Mouse (Mus musculus): ENCODE results near the gene Zfp207. TPM values are rescaled to one million over a fixed set of nuclear protein-coding genes. Genes with fewer than 3 reads are reported as not detected.

Zfp207 gene
- polyA plus RNA-seq (2014; fragmentation: Nextera tagmentation; extraction: Ambion mirVana): 335 and 363 TPM in 2 replicates

GRCm38 (mm10) chr11:80383019-80383625 is at the start of gene Zfp207:
Zfp207 (plus strand) TSS chr11:80383279.
- H3K4me3 ChIP-seq (ENCODE audit: low read depth, low read length): peak within 1 kb of the TSS; percentile 97
- H3K27me3 ChIP-seq (ENCODE audit: control insufficient read depth, insufficient read depth, low read length): no peaks in the 10 kb centered on the region
- 0% methylated on average over 33 of the region's 33 CpGs for WGBS
- peak; percentile 96 for ATAC-seq (replicated peaks; ENCODE audit: low FRiP score)
- peak; percentile 98 for DNase-seq (ENCODE audit: low spot score)
- peak within 1 kb of the TSS; percentile 99 for H3K9ac ChIP-seq (ENCODE audit: low read length)
- H3K27ac ChIP-seq (ENCODE audit: low read depth, low read length): peak within 1 kb of the TSS; percentile 79
- H3K9me3 ChIP-seq (ENCODE audit: control insufficient read depth, low read length): no peaks in the 10 kb centered on the region
- no peaks in the 10 kb centered on the region for H3K36me3 ChIP-seq (ENCODE audit: control insufficient read depth, insufficient read depth, low read length)
- peaks cover 10% of the 10 kb centered on the region; the same call in 1 of the 2 replicates for H3K4me1 ChIP-seq (replicated peaks; ENCODE audit: control insufficient read depth, insufficient read depth, low read length)
- H3K4me2 ChIP-seq (ENCODE audit: low read depth, low read length, severe bottlenecking): peak within 1 kb of the TSS; percentile 94

GRCm38 (mm10) chr11:80335609-80336350 is 47.3 kb upstream of the Zfp207 start:
- no peaks in the 10 kb centered on the region for H3K36me3 ChIP-seq (ENCODE audit: control insufficient read depth, insufficient read depth, low read length)
- 0% methylated on average over 7 of the region's 7 CpGs for WGBS
- peak overlapping the region; percentile 82 for H3K27ac ChIP-seq (ENCODE audit: low read depth, low read length)
- H3K4me3 ChIP-seq (ENCODE audit: low read depth, low read length): no peak overlapping the region
- peak; percentile 87 for DNase-seq (ENCODE audit: low spot score)
- H3K9me3 ChIP-seq (ENCODE audit: control insufficient read depth, low read length): no peaks in the 10 kb centered on the region
- H3K9ac ChIP-seq (ENCODE audit: low read length): no peak overlapping the region
- peak; percentile 94 for ATAC-seq (replicated peaks; ENCODE audit: low FRiP score)
- H3K4me1 ChIP-seq (replicated peaks; ENCODE audit: control insufficient read depth, insufficient read depth, low read length): peaks cover 18% of the 10 kb centered on the region
- H3K4me2 ChIP-seq (ENCODE audit: low read depth, low read length, severe bottlenecking): peak overlapping the region; percentile 22; the same call in 1 of the 2 replicates
- H3K27me3 ChIP-seq (ENCODE audit: control insufficient read depth, insufficient read depth, low read length): no peaks in the 10 kb centered on the region

DNA sequence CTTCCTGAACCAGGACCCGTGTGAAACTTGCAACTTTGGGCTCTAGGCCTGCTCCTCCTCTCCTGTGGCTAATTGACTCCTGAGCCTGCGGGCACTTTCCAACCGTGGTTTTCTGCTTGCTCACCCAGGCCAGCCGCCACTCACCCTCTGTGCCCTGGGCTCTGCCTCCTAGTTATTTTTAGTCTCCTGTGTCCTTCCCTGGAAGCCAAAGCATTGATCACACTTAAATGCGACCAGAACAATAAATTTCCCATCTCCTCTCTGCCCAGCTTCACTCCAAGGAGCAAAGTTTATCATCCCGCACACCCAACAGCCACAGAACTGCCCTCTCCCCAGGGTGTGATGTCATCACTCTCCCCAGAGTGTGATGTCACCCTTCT is 46.7 kb upstream of the Zfp207 start:
- Histone ChIP-seq H3K4me2 (ENCODE audit: low read depth, low read length, severe bottlenecking) (peak overlapping the region; percentile 22; the same call in 1 of the 2 replicates), H3K36me3 (ENCODE audit: control insufficient read depth, insufficient read depth, low read length) (no peaks in the 10 kb centered on the region), H3K4me1 (replicated peaks; ENCODE audit: control insufficient read depth, insufficient read depth, low read length) (peaks cover 18% of the 10 kb centered on the region), H3K9me3 (ENCODE audit: control insufficient read depth, low read length) (no peaks in the 10 kb centered on the region), H3K4me3 (ENCODE audit: low read depth, low read length) (no peak overlapping the region), H3K27me3 (ENCODE audit: control insufficient read depth, insufficient read depth, low read length) (no peaks in the 10 kb centered on the region), H3K9ac (ENCODE audit: low read length) (peak overlapping the region; percentile 0; the same call in 1 of the 2 replicates), H3K27ac (ENCODE audit: low read depth, low read length) (peak overlapping the region; percentile 82)
- no peak for ATAC-seq (replicated peaks; ENCODE audit: low FRiP score)
- 9% methylated on average over 6 of the region's 6 CpGs for WGBS
- DNase-seq (ENCODE audit: low spot score): no peak

- H3K27ac ChIP-seq (ENCODE audit: low read depth, low read length): peak overlapping the region; percentile 25; the same call in 1 of the 2 replicates
These were observed 40.6 kb upstream of the Zfp207 start for GRCm38 (mm10) chr11:80342482-80342881.

DNA sequence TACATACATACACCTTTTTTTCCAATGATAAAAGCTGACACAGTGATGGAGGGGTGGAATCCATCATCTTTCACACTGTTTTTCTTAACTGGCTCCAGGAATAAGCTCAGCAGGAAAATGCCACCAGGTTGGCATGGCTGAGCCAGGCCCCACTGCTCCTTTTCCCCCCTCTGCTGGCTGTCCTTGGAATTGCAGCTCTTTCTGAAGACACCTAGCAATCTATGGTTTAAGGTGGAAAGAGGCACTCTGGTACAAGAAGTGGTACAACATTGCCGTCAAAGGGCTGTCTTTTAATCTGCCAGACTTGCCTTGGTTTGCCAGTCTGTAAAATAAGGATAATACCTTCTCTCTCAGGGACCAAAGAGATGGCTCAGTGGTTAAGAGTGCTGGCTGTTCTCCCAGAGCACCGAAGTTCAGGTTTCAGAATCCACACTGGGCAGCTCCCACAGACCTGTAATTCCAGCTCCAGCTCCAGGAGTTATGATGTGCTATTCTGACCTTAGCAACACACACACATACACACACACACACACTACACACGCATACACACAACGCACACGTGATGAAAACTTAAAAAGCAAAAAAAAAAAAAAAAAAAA is 31.1 kb upstream of the Zfp207 start:
- no peak overlapping the region for H3K4me3 ChIP-seq (ENCODE audit: low read depth, low read length)
- no peaks in the 10 kb centered on the region for H3K27me3 ChIP-seq (ENCODE audit: control insufficient read depth, insufficient read depth, low read length)
- peak; percentile 92 for DNase-seq (ENCODE audit: low spot score)
- no peaks in the 10 kb centered on the region for H3K9me3 ChIP-seq (ENCODE audit: control insufficient read depth, low read length)
- H3K9ac ChIP-seq (ENCODE audit: low read length): no peak overlapping the region
- 82% methylated on average over 5 of the region's 5 CpGs for WGBS
- no peak overlapping the region for H3K4me2 ChIP-seq (ENCODE audit: low read depth, low read length, severe bottlenecking)
- no peak overlapping the region for H3K27ac ChIP-seq (ENCODE audit: low read depth, low read length)
- ATAC-seq (replicated peaks; ENCODE audit: low FRiP score): no peak
- H3K4me1 ChIP-seq (replicated peaks; ENCODE audit: control insufficient read depth, insufficient read depth, low read length): no peaks in the 10 kb centered on the region
- H3K36me3 ChIP-seq (ENCODE audit: control insufficient read depth, insufficient read depth, low read length): no peaks in the 10 kb centered on the region

More at GRCm38 (mm10) chr11:80342482-80342881, 40.6 kb upstream of the Zfp207 start:
- Histone ChIP-seq H3K4me3 (ENCODE audit: low read depth, low read length) (no peak overlapping the region), H3K27me3 (ENCODE audit: control insufficient read depth, insufficient read depth, low read length) (no peaks in the 10 kb centered on the region), H3K36me3 (ENCODE audit: control insufficient read depth, insufficient read depth, low read length) (no peaks in the 10 kb centered on the region), H3K9me3 (ENCODE audit: control insufficient read depth, low read length) (no peaks in the 10 kb centered on the region), H3K9ac (ENCODE audit: low read length) (no peak overlapping the region), H3K4me2 (ENCODE audit: low read depth, low read length, severe bottlenecking) (no peak overlapping the region), H3K4me1 (replicated peaks; ENCODE audit: control insufficient read depth, insufficient read depth, low read length) (peaks cover 3% of the 10 kb centered on the region; the same call in 1 of the 2 replicates)
- ATAC-seq (replicated peaks; ENCODE audit: low FRiP score) (no peak), DNase-seq (ENCODE audit: low spot score) (no peak)
- 6% methylated on average over 2 of the region's 2 CpGs for WGBS

GRCm38 (mm10) chr11:80354832-80355231 is 28.2 kb upstream of the Zfp207 start:
- DNase-seq (ENCODE audit: low spot score): no peak
- WGBS: 34% methylated on average over 4 of the region's 4 CpGs

GRCm38 (mm10) chr11:80368949-80369348 is 14.1 kb upstream of the Zfp207 start:
- ATAC-seq (replicated peaks; ENCODE audit: low FRiP score) (no peak), DNase-seq (ENCODE audit: low spot score) (no peak)
- H3K27me3 ChIP-seq (ENCODE audit: control insufficient read depth, insufficient read depth, low read length): no peaks in the 10 kb centered on the region
- H3K4me1 ChIP-seq (replicated peaks; ENCODE audit: control insufficient read depth, insufficient read depth, low read length): no peaks in the 10 kb centered on the region
- WGBS: 91% methylated on average over 1 of the region's 1 CpGs
- H3K36me3 ChIP-seq (ENCODE audit: control insufficient read depth, insufficient read depth, low read length): peaks cover 3% of the 10 kb centered on the region; the same call in 1 of the 2 replicates
- H3K4me2 ChIP-seq (ENCODE audit: low read depth, low read length, severe bottlenecking): no peak overlapping the region
- H3K4me3 ChIP-seq (ENCODE audit: low read depth, low read length): no peak overlapping the region
- H3K9ac ChIP-seq (ENCODE audit: low read length): no peak overlapping the region
- H3K27ac ChIP-seq (ENCODE audit: low read depth, low read length): no peak overlapping the region
- H3K9me3 ChIP-seq (ENCODE audit: control insufficient read depth, low read length): no peaks in the 10 kb centered on the region

More at GRCm38 (mm10) chr11:80354832-80355231, 28.2 kb upstream of the Zfp207 start:
- Histone ChIP-seq H3K36me3 (ENCODE audit: control insufficient read depth, insufficient read depth, low read length) (no peaks in the 10 kb centered on the region), H3K9ac (ENCODE audit: low read length) (no peak overlapping the region), H3K9me3 (ENCODE audit: control insufficient read depth, low read length) (no peaks in the 10 kb centered on the region), H3K27ac (ENCODE audit: low read depth, low read length) (no peak overlapping the region), H3K4me1 (replicated peaks; ENCODE audit: control insufficient read depth, insufficient read depth, low read length) (no peaks in the 10 kb centered on the region), H3K4me2 (ENCODE audit: low read depth, low read length, severe bottlenecking) (no peak overlapping the region), H3K4me3 (ENCODE audit: low read depth, low read length) (no peak overlapping the region), H3K27me3 (ENCODE audit: control insufficient read depth, insufficient read depth, low read length) (no peaks in the 10 kb centered on the region)
- no peak for ATAC-seq (replicated peaks; ENCODE audit: low FRiP score)

- Histone ChIP-seq H3K4me3 (ENCODE audit: low read depth, low read length) (no peak overlapping the region; the same call in 1 of the 2 replicates), H3K4me1 (replicated peaks; ENCODE audit: control insufficient read depth, insufficient read depth, low read length) (no peaks in the 10 kb centered on the region), H3K27me3 (ENCODE audit: control insufficient read depth, insufficient read depth, low read length) (no peaks in the 10 kb centered on the region), H3K36me3 (ENCODE audit: control insufficient read depth, insufficient read depth, low read length) (no peaks in the 10 kb centered on the region), H3K4me2 (ENCODE audit: low read depth, low read length, severe bottlenecking) (no peak overlapping the region; the same call in 1 of the 2 replicates), H3K27ac (ENCODE audit: low read depth, low read length) (no peak overlapping the region), H3K9ac (ENCODE audit: low read length) (no peak overlapping the region), H3K9me3 (ENCODE audit: control insufficient read depth, low read length) (no peaks in the 10 kb centered on the region)
- WGBS: 81% methylated on average over 4 of the region's 4 CpGs
- ATAC-seq (replicated peaks; ENCODE audit: low FRiP score) (no peak), DNase-seq (ENCODE audit: low spot score) (no peak)
These were observed 6.4 kb upstream of the Zfp207 start for GRCm38 (mm10) chr11:80376651-80377050.

All from forebrain, embryonic 11.5 days (tissue).